Mouse (Mus musculus) limb, embryonic 10.5 days (tissue): Measurements from ENCODE around the gene Gm17949. TPM values are rescaled to one million over a fixed set of nuclear protein-coding genes. Genes with fewer than 3 reads are reported as not detected.

Experiments used
- DNase-seq: peaks from one replicate; pipeline ENCODE4 v3.0.0-alpha.2; 2017; ENCODE audit warnings: low spot score
- H3K27ac ChIP-seq: fragments of 300-500 bp; sonication (generic); 2 replicates; pipeline ENCODE4 v1.5.1; 2016; ENCODE audit warnings: mild to moderate bottlenecking
- H3K27me3 ChIP-seq: fragments of 300-500 bp; sonication (generic); 2 replicates; pipeline ENCODE4 v1.6.1; 2016; ENCODE audit warnings: low read depth, mild to moderate bottlenecking; ENCODE audit not compliant: poor library complexity, severe bottlenecking
- H3K36me3 ChIP-seq: fragments of 300-500 bp; sonication (generic); 2 replicates; pipeline ENCODE4 v1.6.1; 2016; ENCODE audit warnings: mild to moderate bottlenecking, moderate library complexity
- H3K4me1 ChIP-seq: fragments of 300-500 bp; sonication (generic); 2 replicates; pipeline ENCODE4 v1.6.1; 2016
- H3K4me3 ChIP-seq: fragments of 300-500 bp; sonication (generic); 2 replicates; pipeline ENCODE4 v1.5.1; 2016; ENCODE audit warnings: mild to moderate bottlenecking, moderate library complexity
- H3K9me3 ChIP-seq: fragments of 300-500 bp; sonication (generic); replicated peaks from 2 replicates; pipeline ENCODE4 v1.6.1; 2016; ENCODE audit warnings: mild to moderate bottlenecking
- WGBS: fragments of 180-500 bp; shearing (Covaris S2); methylation state at CpG from one replicate; pipeline ENCODE4 v1.1.7; 2016; 5-methylcytosine and 5-hydroxymethylcytosine counted together
- polyA plus RNA-seq: library from polyadenylated mRNA; unstranded; fragments of >200 nt; fragmentation: Nextera tagmentation; extraction: Ambion mirVana; gene quantifications from 2 replicates; pipeline ENCODE4 v1.2.1, GENCODE M21; 2016

Gene Gm17949
- polyA plus RNA-seq, 1 experiment from 2014 or later = 0.20 TPM

DNA sequence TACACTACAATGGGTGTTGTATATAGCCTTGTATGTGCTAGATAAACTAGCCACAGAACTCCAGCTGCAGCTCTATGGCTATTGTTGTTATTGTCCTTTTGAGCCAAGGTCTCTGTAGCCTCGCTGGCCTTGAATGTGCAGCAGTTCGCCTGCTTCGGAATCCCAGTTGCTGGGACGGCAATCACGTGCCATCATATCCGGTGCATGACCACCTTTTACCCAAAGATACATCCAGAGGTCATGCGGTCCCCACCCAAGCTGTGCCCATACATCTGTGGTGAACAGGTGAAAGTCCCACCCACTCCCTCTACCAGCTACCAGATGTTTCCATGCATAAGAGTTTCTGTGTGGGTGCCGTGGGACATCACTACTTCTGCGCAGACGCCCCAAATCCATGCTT, 49.8 kb downstream of the Gm17949 start:
- peak; percentile 34 for DNase-seq

DNA sequence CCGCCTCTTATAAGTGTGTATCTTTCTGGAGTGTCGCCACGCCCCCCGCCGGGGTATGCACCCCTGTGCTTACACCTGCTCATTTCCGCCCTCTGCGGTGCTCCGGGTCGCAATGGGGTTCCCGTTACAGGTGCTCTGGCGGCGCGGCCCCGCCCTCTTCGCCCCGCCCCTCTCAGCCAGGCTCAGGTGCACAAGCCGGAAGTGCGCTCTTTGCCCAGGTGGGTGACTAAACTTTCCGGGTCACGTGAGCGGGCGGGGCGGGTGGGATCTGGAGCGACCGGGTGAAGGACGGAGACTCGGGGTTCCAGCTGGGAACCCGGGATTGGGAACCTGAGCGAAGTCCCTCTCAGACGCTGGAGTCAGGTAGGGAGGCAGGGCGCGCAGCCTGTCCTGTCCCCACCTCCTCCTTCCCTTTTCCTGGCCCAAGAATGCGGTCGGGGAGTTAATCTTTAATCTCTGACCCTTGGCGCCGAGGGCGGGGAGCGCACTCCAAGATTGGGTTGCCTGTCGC, 50.8 kb downstream of the Gm17949 start:
- no peaks in the 10 kb centered on the region for H3K9me3 ChIP-seq

More for the DNA sequence above, 49.8 kb downstream of the Gm17949 start:
- peak overlapping the region; percentile 78; the same call in 1 of the 2 replicates for H3K4me3 ChIP-seq
- no peaks in the 10 kb centered on the region for H3K9me3 ChIP-seq
- peaks cover 25% of the 10 kb centered on the region for H3K4me1 ChIP-seq
- WGBS = 47% methylated on average over 10 of the region's 10 CpGs
- H3K27ac ChIP-seq = no peak overlapping the region
- no peaks in the 10 kb centered on the region for H3K36me3 ChIP-seq
- peaks cover 79% of the 10 kb centered on the region for H3K27me3 ChIP-seq

DNA sequence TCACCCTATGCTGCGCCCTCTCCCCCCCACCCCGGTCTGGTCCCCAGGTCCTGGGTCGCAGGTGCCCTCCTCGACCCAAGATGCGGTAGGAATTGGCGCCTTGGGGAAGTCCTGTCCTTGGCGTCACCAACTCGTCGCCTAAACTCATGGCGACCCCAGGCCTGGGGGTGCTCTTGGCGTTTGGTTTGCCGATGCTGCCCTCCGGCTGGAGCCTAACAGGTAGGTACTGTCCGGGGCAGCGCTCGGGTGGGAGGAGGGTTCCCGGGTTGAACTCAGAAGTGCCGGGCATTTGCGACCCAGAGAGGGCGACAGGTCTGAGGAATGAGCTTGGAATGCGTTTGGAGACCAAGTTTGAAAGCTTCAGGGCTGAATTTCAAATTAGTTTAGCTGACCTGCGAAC, 51.3 kb downstream of the Gm17949 start:
- Histone ChIP-seq H3K4me3 (peak overlapping the region; percentile 32), H3K9me3 (no peaks in the 10 kb centered on the region), H3K27ac (no peak overlapping the region), H3K36me3 (no peaks in the 10 kb centered on the region), H3K4me1 (peaks cover 25% of the 10 kb centered on the region), H3K27me3 (peaks cover 90% of the 10 kb centered on the region)
- DNase-seq = no peak
- under 1% methylated on average over 22 of the region's 22 CpGs for WGBS

More for the DNA sequence above, 50.8 kb downstream of the Gm17949 start:
- WGBS = 1% methylated on average over 39 of the region's 39 CpGs
- no peak for DNase-seq
- H3K27ac ChIP-seq = no peak overlapping the region
- H3K4me3 ChIP-seq = peak overlapping the region; percentile 32
- H3K27me3 ChIP-seq = peaks cover 87% of the 10 kb centered on the region
- no peaks in the 10 kb centered on the region for H3K36me3 ChIP-seq
- H3K4me1 ChIP-seq = peaks cover 25% of the 10 kb centered on the region

DNA sequence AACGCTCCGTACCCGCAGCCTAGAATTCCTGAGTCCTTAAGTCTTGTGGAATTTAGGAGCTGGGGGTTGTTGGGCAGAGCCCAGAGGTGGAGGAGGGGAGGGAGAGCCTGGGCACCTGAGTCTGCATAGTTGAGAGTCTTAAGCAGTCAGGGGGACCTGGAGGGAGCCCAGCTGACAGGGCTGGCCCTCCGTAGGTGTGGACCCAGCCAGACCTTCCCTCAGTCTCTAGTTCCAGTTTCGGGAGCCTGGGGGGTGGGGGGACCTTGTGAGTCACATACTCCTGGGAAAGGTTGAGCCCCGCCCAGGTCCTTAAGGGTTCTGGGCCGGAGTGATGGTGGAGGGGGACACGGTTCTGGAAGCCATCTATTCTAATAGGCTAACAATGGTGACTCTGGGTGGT, 51.8 kb downstream of the Gm17949 start:
- no peaks in the 10 kb centered on the region for H3K36me3 ChIP-seq
- H3K4me1 ChIP-seq = peaks cover 25% of the 10 kb centered on the region
- peaks cover 86% of the 10 kb centered on the region for H3K27me3 ChIP-seq
- no peak overlapping the region for H3K27ac ChIP-seq
- 5% methylated on average over 8 of the region's 8 CpGs for WGBS
- H3K9me3 ChIP-seq = no peaks in the 10 kb centered on the region
- no peak for DNase-seq
- no peak overlapping the region for H3K4me3 ChIP-seq

DNA sequence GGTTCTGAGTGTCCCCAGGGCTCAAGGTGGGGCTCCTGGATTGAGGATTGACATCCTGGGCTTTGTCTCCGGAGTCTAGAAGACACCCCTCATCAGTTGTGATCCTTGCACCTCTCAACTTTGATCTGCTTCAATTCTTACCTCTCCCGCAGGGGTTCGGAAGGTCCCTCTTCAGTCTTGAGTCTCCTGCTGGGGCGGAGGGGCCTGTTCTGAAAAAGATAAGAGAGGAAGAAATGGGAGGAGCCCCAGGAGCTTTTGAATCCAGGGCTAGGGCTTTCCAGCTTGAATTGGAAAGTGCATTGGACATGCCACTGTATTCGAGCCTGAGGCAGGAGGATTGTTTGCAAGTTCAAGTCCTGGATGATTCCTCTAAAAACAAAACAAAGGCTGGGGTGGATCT, 55.6 kb downstream of the Gm17949 start:
- Histone ChIP-seq H3K36me3 (no peaks in the 10 kb centered on the region), H3K27ac (no peak overlapping the region), H3K4me1 (peaks cover 15% of the 10 kb centered on the region), H3K27me3 (peaks cover 84% of the 10 kb centered on the region), H3K4me3 (no peak overlapping the region), H3K9me3 (no peaks in the 10 kb centered on the region)
- 66% methylated on average over 5 of the region's 5 CpGs for WGBS
- DNase-seq = no peak

DNA sequence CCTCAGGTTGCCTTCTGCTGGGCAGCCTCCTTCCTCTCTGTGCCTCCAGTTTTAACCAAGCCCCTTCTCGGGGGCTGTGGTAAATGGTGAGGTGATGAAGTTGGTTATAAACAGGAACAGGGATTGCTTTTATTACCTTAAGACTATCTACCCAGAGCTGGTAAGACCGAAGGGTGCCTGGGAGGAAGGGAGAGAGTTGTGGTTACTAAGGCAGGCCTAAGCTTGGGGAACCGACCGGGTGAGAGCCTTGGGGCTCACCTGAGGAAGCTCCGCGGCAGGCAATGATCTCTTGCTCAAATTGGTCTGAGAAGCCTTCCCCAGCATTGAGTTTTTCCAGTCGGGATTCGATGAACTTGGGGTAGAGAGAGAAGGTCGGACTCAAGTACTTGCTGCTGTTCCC, 59.0 kb downstream of the Gm17949 start:
- H3K9me3 ChIP-seq = no peaks in the 10 kb centered on the region
- DNase-seq = no peak
- H3K4me1 ChIP-seq = peaks cover 7% of the 10 kb centered on the region
- no peaks in the 10 kb centered on the region for H3K36me3 ChIP-seq
- peaks cover 68% of the 10 kb centered on the region for H3K27me3 ChIP-seq
- H3K4me3 ChIP-seq = no peak overlapping the region
- WGBS = 9% methylated on average over 9 of the region's 9 CpGs
- H3K27ac ChIP-seq = no peak overlapping the region

DNA sequence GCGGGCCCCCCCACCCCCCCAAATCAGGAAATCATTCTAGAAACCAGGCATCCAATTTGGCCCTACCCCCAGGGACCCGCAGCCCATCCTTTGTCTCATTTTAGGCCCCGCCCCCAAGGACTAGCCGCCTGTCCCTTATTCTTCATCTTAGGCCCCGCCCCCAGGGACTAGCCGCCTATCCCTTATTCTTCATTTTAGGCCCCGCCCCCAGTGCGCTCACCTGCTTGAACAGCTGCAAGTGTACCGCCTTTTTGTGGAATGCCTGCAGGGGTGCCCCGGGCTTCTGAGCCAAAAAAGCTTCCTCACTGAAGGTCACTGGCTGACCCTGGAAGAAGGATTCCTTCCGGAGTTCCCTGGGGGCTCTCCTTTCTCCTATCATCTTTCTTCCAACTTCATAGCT, 59.4 kb downstream of the Gm17949 start:
- H3K9me3 ChIP-seq = no peaks in the 10 kb centered on the region
- H3K4me3 ChIP-seq = no peak overlapping the region
- peak; percentile 42 for DNase-seq
- H3K36me3 ChIP-seq = no peaks in the 10 kb centered on the region
- no peak overlapping the region for H3K27ac ChIP-seq
- peaks cover 7% of the 10 kb centered on the region for H3K4me1 ChIP-seq
- H3K27me3 ChIP-seq = peaks cover 63% of the 10 kb centered on the region
- 5% methylated on average over 11 of the region's 11 CpGs for WGBS

Other genes with a start within 250 kb of the Gm17949 start
- gene Dus3l, start 246.7 kb upstream of the Gm17949 start, polyA plus RNA-seq = 46.0 and 50.3 TPM in 2 replicates
- gene Prr22, start 241.2 kb upstream of the Gm17949 start, polyA plus RNA-seq = 1.5 and 2.2 TPM in 2 replicates
- 3.2 and 4.5 TPM in 2 replicates for gene Rfx2, start 180.5 kb upstream of the Gm17949 start, polyA plus RNA-seq
- not detected in 2 replicates for gene Acsbg2, start 137.0 kb upstream of the Gm17949 start, polyA plus RNA-seq
- gene 1700061G19Rik, start 136.0 kb upstream of the Gm17949 start, polyA plus RNA-seq = 0.50 and 0.73 TPM in 2 replicates
- gene Mllt1, start 76.1 kb upstream of the Gm17949 start, polyA plus RNA-seq = 79.0 and 90.2 TPM in 2 replicates
- not detected in 2 replicates for gene Acer1, start 29.3 kb upstream of the Gm17949 start, polyA plus RNA-seq
- 189 and 200 TPM in 2 replicates for gene Clpp, start 21.2 kb upstream of the Gm17949 start, polyA plus RNA-seq
- 44.2 and 44.9 TPM in 2 replicates for gene Alkbh7, start 14.1 kb upstream of the Gm17949 start, polyA plus RNA-seq
- not detected in 2 replicates for gene Pspn, start 11.5 kb upstream of the Gm17949 start, polyA plus RNA-seq
- 76.4 and 80.8 TPM in 2 replicates for gene Gtf2f1, start 181 bp upstream of the Gm17949 start, polyA plus RNA-seq
- gene Khsrp, start 20.1 kb downstream of the Gm17949 start, polyA plus RNA-seq = 47.0 and 48.8 TPM in 2 replicates
- gene Slc25a41, start 30.2 kb downstream of the Gm17949 start, polyA plus RNA-seq = not detected in 2 replicates
- gene Crb3, start 47.6 kb downstream of the Gm17949 start, polyA plus RNA-seq = 1.9 and 2.7 TPM in 2 replicates
- gene Slc25a23, start 48.4 kb downstream of the Gm17949 start, polyA plus RNA-seq = 2.5 and 3.9 TPM in 2 replicates
- 0.66 and 0.97 TPM in 2 replicates for gene Dennd1c, start 67.0 kb downstream of the Gm17949 start, polyA plus RNA-seq
- 3.3 and 5.4 TPM in 2 replicates for gene Tubb4a, start 76.3 kb downstream of the Gm17949 start, polyA plus RNA-seq
- gene Tnfsf9, start 93.9 kb downstream of the Gm17949 start, polyA plus RNA-seq = 7.4 and 7.8 TPM in 2 replicates
- gene Cd70, start 138.3 kb downstream of the Gm17949 start, polyA plus RNA-seq = not detected in 2 replicates
- gene Tnfsf14, start 182.7 kb downstream of the Gm17949 start, polyA plus RNA-seq = 0.15 TPM in 2 replicates
- 0.03 and 0.15 TPM in 2 replicates for gene C3, start 216.7 kb downstream of the Gm17949 start, polyA plus RNA-seq
- gene Gpr108, start 237.0 kb downstream of the Gm17949 start, polyA plus RNA-seq = 24.7 and 26.7 TPM in 2 replicates
- 34.7 and 42.9 TPM in 2 replicates for gene Trip10, start 238.0 kb downstream of the Gm17949 start, polyA plus RNA-seq